Mouse (Mus musculus): Measurements from ENCODE around the gene Ero1lb.
"Not testable (repeated sequence)": the region's sequence is repeated elsewhere in the genome, so short reads cannot be mapped to it uniquely, and the experiment has no call there.

- not testable (repeated sequence) for TF ChIP-seq POLR2A (IDR thresholded peaks at IDR 0.05; ENCODE audit: insufficient read depth, low read length); CTCF (IDR thresholded peaks at IDR 0.05; ENCODE audit: low read depth, low read length)
Observed at GRCm38 (mm10) chr13:12615014-12615413, 49.3 kb downstream of the Ero1lb start.

Data from ES-Bruce4 (cell line).